Mouse (Mus musculus): ENCODE data around the gene Taf1c. TPM values are rescaled to one million over a fixed set of nuclear protein-coding genes. Genes with fewer than 3 reads are reported as not detected.

Gene Taf1c
- total RNA-seq (2021), result 10 to 100 TPM; 11.5 to 11.7 TPM

GRCm38 (mm10) chr8:119604996-119605395, at the start of gene Taf1c:
TSS of gene Taf1c (minus strand) at chr8:119605222.
- peak; percentile 87 for DNase-seq

GRCm38 (mm10) chr8:119651324-119651723, 46.3 kb upstream of the Taf1c start:
- no peak for DNase-seq

- DNase-seq, result no peak
These were observed 41.8 kb upstream of the Taf1c start for GRCm38 (mm10) chr8:119646846-119647245.

- DNase-seq, result no peak
These were observed 41.2 kb upstream of the Taf1c start for GRCm38 (mm10) chr8:119646197-119646596.

- DNase-seq, result no peak
These were observed 40.1 kb upstream of the Taf1c start for GRCm38 (mm10) chr8:119644981-119645597.

GRCm38 (mm10) chr8:119644429-119644960, 39.5 kb upstream of the Taf1c start:
- no peak for DNase-seq

- DNase-seq, result no peak
These were observed 37.9 kb upstream of the Taf1c start for GRCm38 (mm10) chr8:119642960-119643359.

GRCm38 (mm10) chr8:119641058-119641457, 36.0 kb upstream of the Taf1c start:
- no peak for DNase-seq

GRCm38 (mm10) chr8:119639798-119640197, 34.8 kb upstream of the Taf1c start:
- no peak for DNase-seq

GRCm38 (mm10) chr8:119638261-119638660, 33.2 kb upstream of the Taf1c start:
- no peak for DNase-seq

GRCm38 (mm10) chr8:119637381-119637780, 32.4 kb upstream of the Taf1c start:
- DNase-seq, result no peak

GRCm38 (mm10) chr8:119636766-119637165, 31.7 kb upstream of the Taf1c start:
- no peak for DNase-seq

- no peak for DNase-seq
These were observed 30.9 kb upstream of the Taf1c start for GRCm38 (mm10) chr8:119635958-119636357.

- DNase-seq, result peak in 1 of 2 experiments; percentile 11
These were observed 30.4 kb upstream of the Taf1c start, which contains the start of gene Kcng4 for GRCm38 (mm10) chr8:119635378-119635777. TSS of gene Kcng4 (minus strand) at chr8:119635680.

GRCm38 (mm10) chr8:119634616-119635336, 29.8 kb upstream of the Taf1c start:
- no peak for DNase-seq

- DNase-seq, result no peak
These were observed 27.9 kb upstream of the Taf1c start for GRCm38 (mm10) chr8:119632909-119633308.

- no peak for DNase-seq
These were observed 27.2 kb upstream of the Taf1c start for GRCm38 (mm10) chr8:119632246-119632645.

- DNase-seq, result no peak
These were observed 25.8 kb upstream of the Taf1c start for GRCm38 (mm10) chr8:119630841-119631240.

GRCm38 (mm10) chr8:119627613-119628359, 22.8 kb upstream of the Taf1c start:
- no peak for DNase-seq

- DNase-seq, result no peak
These were observed 22.2 kb upstream of the Taf1c start for GRCm38 (mm10) chr8:119627199-119627598.

GRCm38 (mm10) chr8:119625788-119626187, 20.8 kb upstream of the Taf1c start:
- DNase-seq, result no peak

- DNase-seq, result no peak
These were observed 19.9 kb upstream of the Taf1c start for GRCm38 (mm10) chr8:119624916-119625315.

GRCm38 (mm10) chr8:119623744-119624143, 18.7 kb upstream of the Taf1c start:
- no peak for DNase-seq

Data from layer of hippocampus, postnatal 36 days (tissue).